Mouse (Mus musculus): ENCODE results near the gene Atp5j2. TPM values are rescaled to one million over a fixed set of nuclear protein-coding genes. Genes with fewer than 3 reads are reported as not detected.

Atp5j2 gene
- 46.2 and 49.2 TPM in 2 replicates for polyA plus RNA-seq (2012; rRNA removed)

GRCm38 (mm10) chr5:145191962-145192361 lies at the start of gene Atp5j2:
TSS of gene Atp5j2 (minus strand) at chr5:145192062.

GRCm38 (mm10) chr5:145231367-145231871 lies 39.6 kb upstream of the Atp5j2 start, which contains the start of gene Zfp655:
TSS of gene Zfp655 (plus strand) at chr5:145231715.

GRCm38 (mm10) chr5:145203936-145204691 lies 12.3 kb upstream of the Atp5j2 start, which contains the start of gene Zkscan5:
TSS of gene Zkscan5 (plus strand) at chr5:145204562.

GRCm38 (mm10) chr5:145201321-145201991 lies 9.6 kb upstream of the Atp5j2 start, which contains the start of gene Zkscan14:
TSS of gene Zkscan14 (minus strand) at chr5:145201868.

GRCm38 (mm10) chr5:145166536-145167305 lies 25.1 kb downstream of the Atp5j2 start, which contains the start of the genes Ptcd1 and Cpsf4:
TSS of gene Ptcd1 (minus strand) at chr5:145167108.
TSS of gene Cpsf4 (plus strand) at chr5:145167213.

GRCm38 (mm10) chr5:145139571-145140519 lies 52.0 kb downstream of the Atp5j2 start, which contains the start of the genes Pdap1 and Bud31:
TSS of gene Pdap1 (minus strand) at chr5:145140238.
TSS of gene Bud31 (plus strand) at chr5:145140362.

Other genes starting within 250 kb of the Atp5j2 start
- 14.7 and 15.0 TPM in 2 replicates for gene Smurf1, start 226.2 kb downstream of the Atp5j2 start, polyA plus RNA-seq (2012; rRNA removed)
- gene Gm4871, start 159.3 kb downstream of the Atp5j2 start, polyA plus RNA-seq (2012; rRNA removed), result not detected in 2 replicates
- not detected in 2 replicates for gene 1700018F24Rik, start 149.1 kb downstream of the Atp5j2 start, polyA plus RNA-seq (2012; rRNA removed)
- gene Arpc1a, start 108.2 kb downstream of the Atp5j2 start, polyA plus RNA-seq (2012; rRNA removed), result 44.3 and 48.9 TPM in 2 replicates
- gene Kpna7, start 108.0 kb downstream of the Atp5j2 start, polyA plus RNA-seq (2012; rRNA removed), result 0.15 TPM in 1 of 2 replicates, not detected in the other
- 304 and 321 TPM in 2 replicates for gene Arpc1b, start 77.8 kb downstream of the Atp5j2 start, polyA plus RNA-seq (2012; rRNA removed)
- 12.1 and 13.0 TPM in 2 replicates for gene Pdap1, start 51.8 kb downstream of the Atp5j2 start, polyA plus RNA-seq (2012; rRNA removed)
- gene Bud31, start 51.7 kb downstream of the Atp5j2 start, polyA plus RNA-seq (2012; rRNA removed), result 23.2 and 25.2 TPM in 2 replicates
- 3.8 and 4.2 TPM in 2 replicates for gene Ptcd1, start 25.0 kb downstream of the Atp5j2 start, polyA plus RNA-seq (2012; rRNA removed)
- 11.0 and 11.7 TPM in 2 replicates for gene Cpsf4, start 24.8 kb downstream of the Atp5j2 start, polyA plus RNA-seq (2012; rRNA removed)
- 0.90 and 0.97 TPM in 2 replicates for gene Zkscan14, start 9.8 kb upstream of the Atp5j2 start, polyA plus RNA-seq (2012; rRNA removed)
- gene Zkscan5, start 12.5 kb upstream of the Atp5j2 start, polyA plus RNA-seq (2012; rRNA removed), result 0.91 and 1.6 TPM in 2 replicates
- gene Zfp655, start 39.7 kb upstream of the Atp5j2 start, polyA plus RNA-seq (2012; rRNA removed), result 1.9 and 3.0 TPM in 2 replicates
- gene Zscan25, start 88.4 kb upstream of the Atp5j2 start, polyA plus RNA-seq (2012; rRNA removed), result 5.4 and 6.1 TPM in 2 replicates
- not detected in 2 replicates for gene Cyp3a57, start 153.2 kb upstream of the Atp5j2 start, polyA plus RNA-seq (2012; rRNA removed)